Mouse (Mus musculus) limb, embryonic 13.5 days (tissue): ENCODE results near the gene Frmd4a. TPM values are rescaled to one million over a fixed set of nuclear protein-coding genes. Genes with fewer than 3 reads are reported as not detected.

Source experiments
- ATAC-seq: fragments of 200-750 bp; cut with Nextera tagmentation; 2 replicates; pipeline ENCODE4 v1.8.0; 2017; ENCODE audit warnings: low read depth, moderate number of reproducible peaks, moderate TSS enrichment; ENCODE audit not compliant: low FRiP score
- H3K27ac ChIP-seq: fragments of 300-500 bp; sonication (generic); 2 replicates; pipeline ENCODE4 v1.5.1; 2015; ENCODE audit warnings: inconsistent platforms, mild to moderate bottlenecking, moderate library complexity
- H3K27me3 ChIP-seq: fragments of 300-500 bp; sonication (generic); 2 replicates; pipeline ENCODE4 v1.6.1; 2015; ENCODE audit warnings: mild to moderate bottlenecking, inconsistent platforms
- H3K36me3 ChIP-seq: fragments of 300-500 bp; sonication (generic); 2 replicates; pipeline ENCODE4 v1.6.1; 2015; ENCODE audit warnings: inconsistent platforms, mild to moderate bottlenecking, moderate library complexity
- H3K4me1 ChIP-seq: fragments of 300-500 bp; sonication (generic); 2 replicates; pipeline ENCODE4 v1.6.1; 2015; ENCODE audit warnings: inconsistent platforms
- H3K4me2 ChIP-seq: fragments of 300-500 bp; sonication (generic); replicated peaks from 2 replicates; pipeline ENCODE4 v1.6.1; 2015; ENCODE audit warnings: inconsistent platforms, mild to moderate bottlenecking, moderate library complexity
- H3K4me3 ChIP-seq: fragments of 300-500 bp; sonication (generic); 2 replicates; pipeline ENCODE4 v1.5.1; 2015; ENCODE audit warnings: moderate library complexity, mild to moderate bottlenecking, inconsistent platforms
- H3K9ac ChIP-seq: fragments of 300-500 bp; sonication (generic); 2 replicates; pipeline ENCODE4 v1.6.1; 2015; ENCODE audit warnings: mild to moderate bottlenecking, inconsistent platforms
- H3K9me3 ChIP-seq: fragments of 300-500 bp; sonication (generic); 2 replicates; pipeline ENCODE4 v1.6.1; 2016; ENCODE audit warnings: inconsistent platforms
- WGBS: fragments of 180-500 bp; shearing (Covaris S2); methylation state at CpG from one replicate; pipeline ENCODE4 v1.1.7; 2015; 5-methylcytosine and 5-hydroxymethylcytosine counted together
- polyA plus RNA-seq: library from polyadenylated mRNA; unstranded; fragments of >200 nt; fragmentation: Nextera tagmentation; extraction: Ambion mirVana; gene quantifications from 2 replicates; pipeline ENCODE4 v1.2.1, GENCODE M21; 2015

The Frmd4a gene
- polyA plus RNA-seq, 1 experiment from 2014 or later: 68.1 TPM

DNA sequence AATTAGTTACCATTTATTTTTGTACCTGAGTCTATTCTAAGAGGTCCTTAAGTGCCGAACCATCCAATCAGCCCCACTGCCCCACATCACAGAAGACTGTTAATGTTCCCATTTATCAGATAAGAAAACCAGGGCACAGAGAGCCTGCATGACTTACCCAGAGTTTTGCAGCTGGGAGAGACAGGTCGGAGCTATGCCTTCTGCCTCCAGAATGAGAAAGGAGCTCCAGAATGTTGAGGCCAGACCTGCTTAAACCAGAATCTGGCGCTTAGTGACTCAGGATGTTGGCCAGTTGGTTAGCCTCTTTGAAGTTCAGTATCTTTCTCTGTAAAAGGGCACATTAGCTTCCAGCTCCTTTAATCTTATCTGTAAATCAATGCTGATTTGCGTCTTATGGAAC is 422.4 kb downstream of the Frmd4a start:
- Histone ChIP-seq H3K9me3 (no peaks in the 10 kb centered on the region), H3K4me2 (no peak overlapping the region), H3K9ac (no peak overlapping the region), H3K27me3 (no peaks in the 10 kb centered on the region), H3K27ac (0 out of 2 replicates have a peak overlapping the region, but pooled peaks have one; percentile 28), H3K36me3 (peaks cover 12% of the 10 kb centered on the region), H3K4me1 (peaks cover 77% of the 10 kb centered on the region), H3K4me3 (no peak overlapping the region)
- no peak for ATAC-seq
- WGBS: 73% methylated on average over 4 of the region's 4 CpGs

DNA sequence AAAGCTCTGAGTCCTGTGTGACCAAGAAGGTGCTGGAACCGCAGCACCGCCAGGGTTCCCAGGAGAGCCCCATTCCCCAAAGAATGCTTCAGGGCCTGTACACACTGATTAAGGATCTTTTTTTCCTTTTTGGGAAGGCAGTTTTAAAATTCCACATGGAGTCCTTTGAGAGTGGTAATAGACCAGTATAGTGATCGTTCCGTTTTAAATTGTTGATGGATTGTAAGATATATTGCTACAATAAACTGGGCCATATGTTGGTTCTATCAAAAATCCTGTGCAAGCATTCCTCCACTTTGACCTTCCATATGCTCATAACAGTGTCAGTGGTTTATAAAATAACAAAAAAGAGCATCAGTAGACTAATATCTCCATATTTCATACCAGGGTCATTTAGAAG is 424.3 kb downstream of the Frmd4a start:
- peak; percentile 48 for ATAC-seq
- no peak overlapping the region for H3K4me2 ChIP-seq
- no peaks in the 10 kb centered on the region for H3K9me3 ChIP-seq
- H3K9ac ChIP-seq: no peak overlapping the region
- H3K4me1 ChIP-seq: peaks cover 76% of the 10 kb centered on the region
- WGBS: 31% methylated on average over 4 of the region's 4 CpGs
- H3K27ac ChIP-seq: peak overlapping the region; percentile 76; the same call in 1 of the 2 replicates
- H3K36me3 ChIP-seq: no peaks in the 10 kb centered on the region
- no peak overlapping the region for H3K4me3 ChIP-seq
- H3K27me3 ChIP-seq: no peaks in the 10 kb centered on the region

DNA sequence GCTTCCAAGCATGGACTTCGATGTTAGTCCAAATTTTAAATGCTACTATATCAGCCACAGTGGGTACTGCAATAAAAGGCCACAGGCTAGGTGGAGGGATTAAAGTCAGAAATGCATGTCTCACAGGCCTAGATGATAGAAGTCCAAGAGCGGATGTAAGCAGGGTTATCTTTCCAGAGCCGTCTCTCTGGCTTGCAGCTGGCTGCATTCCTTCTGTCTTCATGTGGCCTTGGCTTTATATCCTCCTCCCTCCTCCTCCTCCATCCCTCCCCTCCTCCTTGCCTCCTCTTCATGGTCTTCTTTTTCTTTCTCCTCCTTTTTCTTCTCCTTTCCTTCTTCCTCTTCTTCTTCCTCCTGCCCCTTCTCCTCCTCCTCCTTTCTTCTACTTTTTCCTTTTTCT is 427.2 kb downstream of the Frmd4a start:
- ATAC-seq: no peak
- Histone ChIP-seq H3K27me3 (no peaks in the 10 kb centered on the region), H3K27ac (no peak overlapping the region), H3K36me3 (no peaks in the 10 kb centered on the region), H3K4me2 (no peak overlapping the region), H3K4me1 (peaks cover 80% of the 10 kb centered on the region), H3K9ac (no peak overlapping the region), H3K9me3 (no peaks in the 10 kb centered on the region), H3K4me3 (no peak overlapping the region)
- 79% methylated on average over 3 of the region's 3 CpGs for WGBS

DNA sequence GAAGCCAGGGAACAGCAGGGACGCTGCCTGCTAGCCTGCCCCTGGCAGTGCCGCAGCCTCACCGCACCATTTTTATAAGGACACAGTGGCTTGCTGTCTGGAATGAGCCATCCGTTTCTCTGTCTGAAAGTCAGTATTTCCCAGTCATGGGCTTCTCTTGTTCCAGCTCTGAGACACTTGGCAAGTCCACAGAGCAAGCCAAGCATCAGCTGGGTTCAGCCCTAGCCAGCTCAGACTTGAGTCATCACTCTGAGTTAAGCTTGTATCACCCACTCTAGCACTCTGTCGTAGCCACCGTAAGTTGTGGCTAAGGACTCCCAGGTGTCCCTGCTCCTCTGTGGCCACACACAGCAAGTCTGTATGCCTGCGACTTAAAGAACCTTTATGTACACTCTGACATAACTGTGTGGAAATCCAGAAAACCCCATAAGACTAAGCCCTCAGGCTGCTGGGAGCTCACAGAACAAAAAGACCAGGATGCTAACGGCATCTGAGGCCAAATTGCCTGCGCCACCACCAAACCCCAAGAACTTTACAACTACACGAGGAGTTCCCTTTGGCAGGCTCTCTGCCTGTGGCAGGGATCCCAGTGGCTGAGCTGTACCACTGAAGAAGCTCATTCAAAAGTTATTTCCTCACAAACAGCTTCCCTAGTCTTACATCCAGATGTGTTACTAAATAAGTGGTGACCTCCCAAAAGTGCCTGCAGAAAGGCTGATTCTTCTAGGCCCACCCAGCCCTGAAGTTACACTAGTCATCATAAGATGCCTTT is 428.3 kb downstream of the Frmd4a start:
- no peak overlapping the region for H3K9ac ChIP-seq
- no peak overlapping the region for H3K4me3 ChIP-seq
- no peaks in the 10 kb centered on the region for H3K36me3 ChIP-seq
- peak overlapping the region; percentile 85 for H3K27ac ChIP-seq
- 0 out of 2 replicates have a peak overlapping the region, but pooled peaks have one; percentile 3 for H3K4me2 ChIP-seq
- no peaks in the 10 kb centered on the region for H3K9me3 ChIP-seq
- H3K4me1 ChIP-seq: peaks cover 79% of the 10 kb centered on the region
- peak; percentile 48 for ATAC-seq
- WGBS: 51% methylated on average over 10 of the region's 10 CpGs
- no peaks in the 10 kb centered on the region for H3K27me3 ChIP-seq

DNA sequence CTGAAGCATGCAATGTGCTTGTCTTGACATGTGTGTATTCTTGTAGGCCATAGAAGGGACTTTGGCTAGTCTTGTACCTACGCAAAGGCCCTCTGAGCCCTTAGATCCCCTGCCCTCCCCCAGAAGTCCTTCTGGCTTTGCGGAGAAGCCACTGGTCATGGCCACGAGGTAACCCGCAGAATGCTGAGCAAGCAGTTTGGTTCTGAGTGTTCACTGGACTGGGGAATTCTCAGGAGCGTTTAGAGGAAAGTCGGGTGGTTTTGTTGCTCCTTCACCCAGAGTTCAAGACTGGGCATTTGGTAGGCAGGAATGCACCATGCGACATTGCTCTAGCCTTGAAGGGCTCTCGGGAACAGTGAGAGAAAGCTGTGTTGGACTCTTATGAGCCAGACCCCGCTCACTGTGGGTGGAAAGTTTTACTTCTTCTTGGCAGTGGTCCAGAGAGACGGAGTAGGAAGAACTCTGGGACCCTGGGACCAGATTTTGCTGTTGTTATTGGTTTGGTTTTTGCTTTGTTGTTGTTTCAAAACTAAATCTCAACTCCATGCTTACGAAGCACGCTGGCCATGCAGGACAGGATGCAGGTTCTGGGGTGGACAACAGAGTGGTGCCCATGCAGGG is 432.5 kb downstream of the Frmd4a start:
- Histone ChIP-seq H3K27ac (peak overlapping the region; percentile 73), H3K36me3 (peaks cover 13% of the 10 kb centered on the region), H3K9ac (no peak overlapping the region), H3K4me2 (peak overlapping the region; percentile 9; the same call in 1 of the 2 replicates), H3K4me1 (peaks cover 82% of the 10 kb centered on the region), H3K4me3 (no peak overlapping the region), H3K27me3 (no peaks in the 10 kb centered on the region), H3K9me3 (no peaks in the 10 kb centered on the region)
- 50% methylated on average over 12 of the region's 12 CpGs for WGBS
- 0 out of 2 replicates have a peak, but pooled peaks have one; percentile 26 for ATAC-seq

DNA sequence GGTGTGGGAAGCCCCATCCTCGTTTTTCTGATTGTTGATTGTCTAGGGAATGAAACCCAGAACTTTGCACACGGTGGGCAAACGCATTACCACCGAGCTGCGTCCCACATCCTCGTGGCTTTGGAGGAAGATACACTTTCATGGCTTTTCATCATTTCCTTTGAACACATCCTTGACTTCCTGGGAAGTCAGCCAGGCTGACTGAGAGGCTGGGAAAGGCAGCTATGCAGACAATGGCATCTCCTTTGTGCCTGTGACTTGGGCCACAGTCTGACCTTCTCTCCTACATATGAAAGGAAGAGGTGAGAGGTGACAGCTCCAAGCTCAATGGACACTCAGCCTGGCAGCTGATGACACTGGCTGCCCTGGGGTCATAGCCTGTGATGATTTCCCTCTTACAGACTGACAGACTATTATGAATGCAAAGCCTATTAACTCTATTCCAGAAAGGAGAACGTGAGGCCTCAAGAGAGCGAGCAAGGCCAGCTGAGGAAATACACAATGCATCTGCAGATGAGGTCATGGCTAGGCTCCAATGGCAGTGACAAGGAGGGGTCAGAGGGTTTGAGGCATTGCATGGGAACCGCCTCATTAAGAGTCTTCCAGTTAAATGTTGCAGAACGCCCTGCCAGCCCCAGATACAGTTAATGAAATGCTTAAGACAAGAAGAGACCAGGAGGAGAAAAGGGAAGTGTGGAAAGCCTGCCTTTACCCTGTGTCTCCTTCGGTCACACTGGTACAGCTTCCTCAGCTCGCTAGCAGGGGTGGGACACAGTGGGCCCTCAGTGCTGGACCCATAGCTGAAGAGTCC is 435.3 kb downstream of the Frmd4a start:
- no peak overlapping the region for H3K9ac ChIP-seq
- no peak for ATAC-seq
- peaks cover 65% of the 10 kb centered on the region for H3K4me1 ChIP-seq
- no peaks in the 10 kb centered on the region for H3K9me3 ChIP-seq
- WGBS: 72% methylated on average over 12 of the region's 12 CpGs
- H3K27ac ChIP-seq: no peak overlapping the region
- H3K36me3 ChIP-seq: peaks cover 13% of the 10 kb centered on the region
- H3K4me2 ChIP-seq: no peak overlapping the region
- no peak overlapping the region for H3K4me3 ChIP-seq
- H3K27me3 ChIP-seq: no peaks in the 10 kb centered on the region

DNA sequence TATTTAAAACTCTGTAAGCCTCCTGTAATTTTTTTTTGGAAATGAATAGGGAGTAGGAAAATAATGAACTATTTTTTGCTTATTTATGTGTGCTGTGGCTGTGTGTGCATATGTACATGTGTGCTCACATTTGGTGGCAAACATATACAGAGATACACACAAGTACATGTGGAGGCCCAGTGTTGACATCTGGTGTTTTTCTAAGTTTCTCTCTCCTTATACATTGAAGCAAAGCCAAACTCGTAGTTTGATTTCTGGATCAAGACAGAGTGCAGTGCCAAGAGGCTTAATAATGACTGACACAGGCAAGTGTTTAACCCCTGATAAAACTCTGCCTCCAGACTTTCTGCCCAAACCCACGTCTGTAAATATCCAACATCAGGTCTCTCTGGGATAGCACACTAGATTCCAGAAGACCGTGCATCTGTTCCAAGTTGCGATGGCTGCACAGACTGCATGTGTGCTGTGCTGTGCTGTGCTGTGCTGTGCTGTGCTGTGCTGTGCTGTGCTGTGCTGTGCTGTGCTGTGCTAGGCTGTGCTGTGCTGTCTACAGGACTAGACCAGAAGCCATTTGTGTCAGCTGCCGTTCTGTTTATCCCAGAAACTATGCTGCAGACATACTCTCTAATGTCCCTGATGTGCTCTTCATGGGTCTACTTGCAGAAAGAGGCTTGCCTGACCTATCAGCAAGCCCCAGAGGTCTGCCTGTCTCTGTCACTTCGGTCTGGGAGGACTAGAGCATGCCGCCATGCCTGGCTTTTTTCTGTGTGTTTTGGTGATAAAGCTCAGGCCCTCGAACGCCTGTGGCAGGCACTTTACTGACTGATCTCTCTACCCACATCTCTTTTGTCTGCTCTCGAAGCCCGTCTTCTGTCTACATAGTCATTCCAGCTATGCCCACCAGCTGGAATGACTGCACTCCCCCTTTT is 437.8 kb downstream of the Frmd4a start:
- peak overlapping the region; percentile 33; the same call in 1 of the 2 replicates for H3K27ac ChIP-seq
- H3K36me3 ChIP-seq: peaks cover 13% of the 10 kb centered on the region
- peak; percentile 79 for ATAC-seq
- H3K9me3 ChIP-seq: no peaks in the 10 kb centered on the region
- H3K4me1 ChIP-seq: peaks cover 54% of the 10 kb centered on the region
- no peak overlapping the region for H3K9ac ChIP-seq
- H3K4me3 ChIP-seq: no peak overlapping the region
- H3K27me3 ChIP-seq: no peaks in the 10 kb centered on the region
- H3K4me2 ChIP-seq: no peak overlapping the region
- WGBS: 66% methylated on average over 11 of the region's 11 CpGs

DNA sequence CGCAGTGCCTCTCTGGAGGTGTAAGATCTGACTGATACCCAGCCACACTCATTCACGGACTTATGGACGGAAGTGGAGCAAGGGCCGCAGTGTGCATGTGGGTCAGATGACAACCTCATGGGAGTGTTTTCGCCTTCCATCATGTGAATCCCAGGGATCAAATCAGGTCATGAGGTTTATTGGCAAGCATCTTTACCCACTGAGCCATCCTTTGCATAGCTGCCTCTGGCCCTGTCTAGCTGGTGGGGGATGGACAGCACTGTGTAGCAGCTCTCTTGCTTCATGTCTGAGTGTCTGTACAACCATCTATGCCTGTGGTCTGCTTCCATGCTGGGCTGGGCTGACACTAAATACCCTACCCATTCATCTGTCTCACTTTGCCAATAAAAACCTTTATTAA is 443.4 kb downstream of the Frmd4a start:
- WGBS: 53% methylated on average over 5 of the region's 5 CpGs
- no peaks in the 10 kb centered on the region for H3K9me3 ChIP-seq
- H3K36me3 ChIP-seq: 0 out of 2 replicates have a peak, but pooled peaks cover 4% of the 10 kb centered on the region
- H3K4me3 ChIP-seq: no peak overlapping the region
- no peak for ATAC-seq
- H3K27ac ChIP-seq: no peak overlapping the region
- H3K27me3 ChIP-seq: no peaks in the 10 kb centered on the region
- no peak overlapping the region for H3K4me2 ChIP-seq
- H3K4me1 ChIP-seq: peaks cover 47% of the 10 kb centered on the region
- H3K9ac ChIP-seq: no peak overlapping the region

DNA sequence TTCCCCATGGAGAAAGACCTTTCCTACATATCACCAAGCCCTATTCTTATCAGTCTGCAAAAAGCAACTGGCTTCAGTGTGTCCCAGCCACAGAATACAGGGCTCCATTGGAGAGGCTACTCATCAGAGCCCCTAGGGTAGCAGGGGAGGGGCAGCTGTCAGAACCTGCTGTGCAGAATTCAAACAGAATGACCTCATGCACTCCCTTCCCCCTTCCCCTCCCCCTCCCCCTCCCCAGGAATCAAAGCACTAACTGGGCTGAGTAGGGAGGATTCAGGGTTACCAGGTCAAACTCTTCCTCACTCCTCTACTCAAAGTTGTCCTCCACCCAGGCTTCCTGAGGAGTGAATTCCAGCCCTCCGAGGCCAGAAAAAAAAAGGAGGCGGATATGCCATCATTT is 444.0 kb downstream of the Frmd4a start:
- 40% methylated on average over 2 of the region's 2 CpGs for WGBS
- H3K27me3 ChIP-seq: no peaks in the 10 kb centered on the region
- no peak overlapping the region for H3K4me3 ChIP-seq
- no peak overlapping the region for H3K4me2 ChIP-seq
- no peak overlapping the region for H3K9ac ChIP-seq
- peaks cover 51% of the 10 kb centered on the region for H3K4me1 ChIP-seq
- H3K9me3 ChIP-seq: no peaks in the 10 kb centered on the region
- ATAC-seq: no peak
- 0 out of 2 replicates have a peak, but pooled peaks cover 4% of the 10 kb centered on the region for H3K36me3 ChIP-seq
- H3K27ac ChIP-seq: no peak overlapping the region

DNA sequence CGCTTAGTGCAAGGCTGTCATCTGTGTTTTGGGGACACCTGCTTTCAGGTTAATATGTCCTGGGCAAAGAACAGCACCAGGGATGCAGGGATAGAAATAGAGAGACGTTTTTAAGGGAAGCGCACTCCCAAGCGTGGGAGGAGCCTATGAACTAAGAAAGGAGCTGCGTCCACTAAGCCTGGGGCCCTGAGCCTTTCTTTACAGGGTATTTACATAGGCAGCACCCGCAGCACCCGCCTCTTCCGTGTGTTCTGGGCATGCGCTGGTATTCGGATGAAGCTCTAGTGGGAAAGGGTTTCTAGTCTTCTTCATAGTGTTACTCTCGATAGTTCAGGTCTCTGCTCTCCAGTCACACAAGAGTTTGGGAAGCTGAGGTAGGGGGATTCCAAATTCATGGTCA is 445.0 kb downstream of the Frmd4a start:
- WGBS: 54% methylated on average over 11 of the region's 11 CpGs
- ATAC-seq: no peak
- no peak overlapping the region for H3K4me3 ChIP-seq
- no peaks in the 10 kb centered on the region for H3K27me3 ChIP-seq
- peaks cover 9% of the 10 kb centered on the region for H3K36me3 ChIP-seq
- H3K9me3 ChIP-seq: no peaks in the 10 kb centered on the region
- peaks cover 51% of the 10 kb centered on the region for H3K4me1 ChIP-seq
- no peak overlapping the region for H3K9ac ChIP-seq
- H3K4me2 ChIP-seq: no peak overlapping the region
- H3K27ac ChIP-seq: no peak overlapping the region

DNA sequence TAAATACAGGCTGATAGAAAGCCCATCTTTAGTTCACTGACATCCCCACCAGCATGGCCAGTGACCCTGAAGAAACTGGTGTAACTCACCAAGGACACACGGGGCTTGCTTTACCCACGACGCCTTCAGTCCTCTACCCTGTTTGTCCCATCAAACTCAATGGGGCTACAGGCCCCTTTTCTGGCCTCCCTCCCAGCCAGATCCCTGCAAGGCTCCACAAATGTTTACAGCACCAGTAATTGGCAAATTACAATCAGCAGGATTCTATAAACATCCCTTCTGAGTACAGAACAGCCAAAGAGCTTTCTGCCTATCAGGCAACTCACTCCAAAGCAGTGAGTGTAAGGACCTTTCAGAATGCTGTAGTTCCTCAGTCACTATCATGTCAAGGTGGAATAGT is 448.6 kb downstream of the Frmd4a start:
- Histone ChIP-seq H3K4me3 (no peak overlapping the region), H3K27me3 (no peaks in the 10 kb centered on the region), H3K4me2 (no peak overlapping the region), H3K4me1 (peaks cover 30% of the 10 kb centered on the region), H3K9me3 (peaks cover 12% of the 10 kb centered on the region; the same call in 1 of the 2 replicates), H3K36me3 (peaks cover 34% of the 10 kb centered on the region), H3K9ac (no peak overlapping the region), H3K27ac (no peak overlapping the region)
- 29% methylated on average over 3 of the region's 3 CpGs for WGBS
- ATAC-seq: no peak
